ENCODE assay signal across 8 mouse cellular contexts in genomic region chr8:84686191-84687002, GRCm38 (mm10). TPM values are rescaled to one million over a fixed set of nuclear protein-coding genes. Genes with fewer than 3 reads are reported as not detected.
DNase-seq lines count a peak whose midpoint lies in the region; ATAC-seq and TF ChIP-seq lines count a peak whose summit lies in the region.

Gene Trmt1 (plus strand): TSS chr8:84686307.

- H3K4me1 ChIP-seq in embryonic facial prominence, embryonic 14.5 days (ENCODE audit: control insufficient read depth, insufficient read depth, low read length), result peaks cover 26% of the 10 kb centered on the region
- H3K4me1 ChIP-seq in heart, embryonic 15.5 days (replicated peaks), result peaks cover 55% of the 10 kb centered on the region
- peaks cover 11% of the 10 kb centered on the region for H3K4me1 ChIP-seq in lung, embryonic 14.5 days (ENCODE audit: insufficient read depth)
- H3K4me1 ChIP-seq in small intestine, adult 2 months (ENCODE audit: control insufficient read depth, insufficient read depth, insufficient read length, low read length), result peaks cover 18% of the 10 kb centered on the region

- peak; percentile 78 for DNase-seq in 416B (ENCODE audit: low read depth)
- DNase-seq in R1 (ENCODE audit: low read depth, low spot score), result peak; percentile 93
- DNase-seq in embryonic facial prominence, embryonic 14.5 days (ENCODE audit: low spot score), result no peak
- peak; percentile 46 for DNase-seq in kidney, postnatal 14 days
- peak; percentile 36 for DNase-seq in lung, embryonic 14.5 days
- DNase-seq in cerebellum, adult 11 months, result no peak

- peak within 1 kb of the TSS; percentile 95 for H3K27ac ChIP-seq in embryonic facial prominence, embryonic 14.5 days (replicated peaks; ENCODE audit: low read depth, low read length)
- peak within 1 kb of the TSS; percentile 88 for H3K27ac ChIP-seq in heart, embryonic 15.5 days
- H3K27ac ChIP-seq in lung, embryonic 14.5 days (ENCODE audit: low read depth), result peak within 1 kb of the TSS; percentile 96
- H3K27ac ChIP-seq in small intestine, adult 2 months (ENCODE audit: insufficient read depth, low read depth, low read length), result peak within 1 kb of the TSS; percentile 52

- H3K36me3 ChIP-seq in embryonic facial prominence, embryonic 14.5 days (ENCODE audit: control insufficient read depth, insufficient read depth, low read length), result peaks cover 27% of the 10 kb centered on the region; the same call in 1 of the 2 replicates
- H3K36me3 ChIP-seq in heart, embryonic 15.5 days, result peaks cover 6% of the 10 kb centered on the region; the same call in 1 of the 2 replicates
- peaks cover 32% of the 10 kb centered on the region for H3K36me3 ChIP-seq in lung, embryonic 14.5 days (ENCODE audit: insufficient read depth)
- H3K36me3 ChIP-seq in small intestine, adult 2 months (ENCODE audit: control insufficient read depth, insufficient read depth, low read length), result peaks cover 7% of the 10 kb centered on the region; the same call in 1 of the 2 replicates

- TF ChIP-seq POLR2A in small intestine, adult 2 months (IDR thresholded peaks at IDR 0.05; ENCODE audit: low read depth, low read length), result no peak

- no peaks in the 10 kb centered on the region for H3K9me3 ChIP-seq in embryonic facial prominence, embryonic 14.5 days (ENCODE audit: control insufficient read depth, low read length)
- H3K9me3 ChIP-seq in heart, embryonic 15.5 days (replicated peaks), result no peaks in the 10 kb centered on the region
- H3K9me3 ChIP-seq in lung, embryonic 14.5 days (ENCODE audit: low read depth, low read length), result no peaks in the 10 kb centered on the region

- 11% methylated on average over 16 of the region's 20 CpGs for WGBS in embryonic facial prominence, embryonic 14.5 days
- 14% methylated on average over 20 of the region's 20 CpGs for WGBS in heart, embryonic 15.5 days
- WGBS in lung, embryonic 14.5 days, result 11% methylated on average over 20 of the region's 20 CpGs
- WGBS in small intestine, adult 2 months, result 4% methylated on average over 20 of the region's 20 CpGs

- H3K27me3 ChIP-seq in embryonic facial prominence, embryonic 14.5 days (replicated peaks; ENCODE audit: control insufficient read depth, insufficient read depth, low read length), result no peaks in the 10 kb centered on the region
- H3K27me3 ChIP-seq in heart, embryonic 15.5 days, result no peaks in the 10 kb centered on the region
- H3K27me3 ChIP-seq in lung, embryonic 14.5 days (ENCODE audit: insufficient read depth, low read length), result no peaks in the 10 kb centered on the region
- H3K27me3 ChIP-seq in small intestine, adult 2 months (ENCODE audit: control insufficient read depth, insufficient read depth, low read length), result no peaks in the 10 kb centered on the region

- H3K9ac ChIP-seq in embryonic facial prominence, embryonic 14.5 days (ENCODE audit: low read depth, low read length), result peak within 1 kb of the TSS; percentile 99
- H3K9ac ChIP-seq in heart, embryonic 15.5 days, result peak within 1 kb of the TSS; percentile 96
- H3K9ac ChIP-seq in lung, embryonic 14.5 days, result peak within 1 kb of the TSS; percentile 99

- TF ChIP-seq CTCF in lung, embryonic 14.5 days (IDR thresholded peaks at IDR 0.05; ENCODE audit: low read depth), result no peak
- no peak for TF ChIP-seq CTCF in small intestine, adult 2 months (IDR thresholded peaks at IDR 0.05; ENCODE audit: extremely low read depth, insufficient read length, insufficient replicate concordance, low read depth, low read length)

- H3K4me3 ChIP-seq in embryonic facial prominence, embryonic 14.5 days (ENCODE audit: low read depth, low read length), result peak within 1 kb of the TSS; percentile 100
- peak within 1 kb of the TSS; percentile 79 for H3K4me3 ChIP-seq in heart, embryonic 15.5 days
- peak within 1 kb of the TSS; percentile 100 for H3K4me3 ChIP-seq in lung, embryonic 14.5 days (ENCODE audit: low read depth, low read length)
- H3K4me3 ChIP-seq in small intestine, adult 2 months (ENCODE audit: low read depth, low read length), result peak within 1 kb of the TSS; percentile 99

- no peak for ATAC-seq in embryonic facial prominence, embryonic 14.5 days (ENCODE audit: low read depth)
- no peak for ATAC-seq in heart, embryonic 15.5 days (replicated peaks; ENCODE audit: insufficient number of reproducible peaks, insufficient read depth, low FRiP score, low read depth)
- ATAC-seq in lung, embryonic 14.5 days (ENCODE audit: insufficient read depth), result peak; percentile 26; the same call in 1 of the 2 replicates

- H3K4me2 ChIP-seq in embryonic facial prominence, embryonic 14.5 days (ENCODE audit: low read depth, low read length), result peak within 1 kb of the TSS; percentile 93
- peak within 1 kb of the TSS; percentile 78 for H3K4me2 ChIP-seq in heart, embryonic 15.5 days
- H3K4me2 ChIP-seq in lung, embryonic 14.5 days, result peak within 1 kb of the TSS; percentile 93

RNA-seq across cellular contexts. Expression of gene Trmt1, which starts in this region (rescaled TPM):
- polyA plus RNA-seq in embryonic facial prominence, embryonic 14.5 days (2014; fragmentation: Nextera tagmentation; extraction: Ambion mirVana), result 55.8 and 73.2 TPM in 2 replicates
- 40.6 and 47.4 TPM in 2 replicates for polyA plus RNA-seq in heart, embryonic 15.5 days (2015; fragmentation: Nextera tagmentation; extraction: Ambion mirVana)
- 66.1 and 68.6 TPM in 2 replicates for polyA plus RNA-seq in lung, embryonic 14.5 days (2014; fragmentation: Nextera tagmentation; extraction: Ambion mirVana)
- 38.3 and 55.2 TPM in 2 replicates for polyA plus RNA-seq in small intestine, adult 2 months (2012; rRNA removed)

Comparison
In these comparisons a context has a peak if more than half of its experiments do, and no peak if none do; other contexts are left out.
1. DNase-seq: peak in 416B (single experiment), R1 (single experiment), kidney, postnatal 14 days (single experiment) and lung, embryonic 14.5 days (single experiment); none in embryonic facial prominence, embryonic 14.5 days (single experiment) and cerebellum, adult 11 months (single experiment).
2. Peak in every context shown above with its lines, with median percentiles within 50 percentile points of each other: H3K27ac ChIP-seq, H3K4me2 ChIP-seq, H3K4me3 ChIP-seq and H3K9ac ChIP-seq.